9 mouse cellular contexts compared by ENCODE assay signal in genomic region chr13:89548203-89548740, GRCm38 (mm10). TPM values are rescaled to one million over a fixed set of nuclear protein-coding genes. Genes with fewer than 3 reads are reported as not detected.
A peak's percentile ranks its signal among the peaks of the same experiment; 100 is the strongest.
DNase-seq lines count a peak whose midpoint lies in the region; ATAC-seq and TF ChIP-seq lines count a peak whose summit lies in the region.
"Had no signal": no experiment of that assay in that cellular context is flagged by ENCODE, and none has a peak within 500 bp of the region (broad histone marks: within the 10 kb centered on the region; RNA-seq: fewer than 3 reads in every experiment).

No protein-coding gene starts in this region.

- H3K4me2 ChIP-seq in heart, postnatal 0 days (ENCODE audit: low read depth, low read length), result no peak overlapping the region
- no peak overlapping the region for H3K4me2 ChIP-seq in heart, embryonic 11.5 days

- 15% methylated on average over 2 of the region's 2 CpGs for WGBS in heart, postnatal 0 days
- WGBS in heart, embryonic 11.5 days (ENCODE audit: insufficient replicate concordance), result 28% methylated on average over 2 of the region's 2 CpGs

- H3K4me1 ChIP-seq in heart, postnatal 0 days (ENCODE audit: control insufficient read depth, insufficient read depth), result no peaks in the 10 kb centered on the region
- no peaks in the 10 kb centered on the region for H3K4me1 ChIP-seq in heart, embryonic 11.5 days (ENCODE audit: control insufficient read depth, insufficient read depth, low read length)

- H3K9ac ChIP-seq in heart, postnatal 0 days (replicated peaks; ENCODE audit: low read depth, low read length), result no peak overlapping the region
- H3K9ac ChIP-seq in heart, embryonic 11.5 days (ENCODE audit: low read depth, low read length), result no peak overlapping the region

- ATAC-seq in heart, postnatal 0 days (ENCODE audit: insufficient read depth, low read depth), result no peak
- no peak for ATAC-seq in heart, embryonic 11.5 days (replicated peaks; ENCODE audit: insufficient number of reproducible peaks, low FRiP score, low TSS enrichment)
- peak; percentile 53 for ATAC-seq in CD4-positive, CD25-positive, alpha-beta regulatory T cell, adult 4 months

- no peak overlapping the region for H3K27ac ChIP-seq in heart, postnatal 0 days (ENCODE audit: low read depth)
- no peak overlapping the region for H3K27ac ChIP-seq in heart, embryonic 11.5 days (ENCODE audit: low read depth, low read length)

- H3K9me3 ChIP-seq in heart, postnatal 0 days (replicated peaks; ENCODE audit: control insufficient read depth, low read length), result no peaks in the 10 kb centered on the region
- no peaks in the 10 kb centered on the region for H3K9me3 ChIP-seq in heart, embryonic 11.5 days (replicated peaks; ENCODE audit: control insufficient read depth, low read length)

- no peak for TF ChIP-seq EP300 in heart, postnatal 0 days (IDR thresholded peaks at IDR 0.05; ENCODE audit: low read depth)

- H3K4me3 ChIP-seq in heart, postnatal 0 days (ENCODE audit: low read depth, low read length), result no peak overlapping the region
- H3K4me3 ChIP-seq in heart, embryonic 11.5 days (ENCODE audit: low read depth, low read length), result no peak overlapping the region

- peak; percentile 60 for TF ChIP-seq CTCF in heart, postnatal 0 days (IDR thresholded peaks at IDR 0.05; ENCODE audit: low read depth)

- no peaks in the 10 kb centered on the region for H3K27me3 ChIP-seq in heart, postnatal 0 days (ENCODE audit: control insufficient read depth, insufficient read depth, low read length)
- no peaks in the 10 kb centered on the region for H3K27me3 ChIP-seq in heart, embryonic 11.5 days (ENCODE audit: control insufficient read depth, insufficient read depth, low read length)

- no peaks in the 10 kb centered on the region for H3K36me3 ChIP-seq in heart, postnatal 0 days (replicated peaks; ENCODE audit: control insufficient read depth, insufficient read depth, low read length)
- H3K36me3 ChIP-seq in heart, embryonic 11.5 days (ENCODE audit: control insufficient read depth, insufficient read depth, low read length), result no peaks in the 10 kb centered on the region

- DNase-seq in heart, postnatal 0 days (ENCODE audit: low spot score), result no peak
- DNase-seq in adrenal gland, postnatal 25 days, result peak; percentile 65
- DNase-seq in gastrocnemius, postnatal 10 days, result peak; percentile 64
- peak; percentile 11 for DNase-seq in layer of hippocampus, adult 9-11 months
- peak; percentile 54 for DNase-seq in mesoderm, embryonic 11.5 days (ENCODE audit: low read depth, low spot score)
- DNase-seq in urinary bladder, postnatal 36 days (ENCODE audit: low spot score in 2 of 2), result peak; percentile 51 to 54

RNA-seq across cellular contexts. Expression of gene Hapln1, which starts 8.7 kb away (rescaled TPM):
- total RNA-seq in heart, postnatal 0 days (2014; rRNA removed; ENCODE audit: low replicate concordance), result 0.04 and 0.46 TPM in 2 replicates
- 0.64 and 0.78 TPM in 2 replicates for polyA plus RNA-seq in heart, postnatal 0 days (2015; fragmentation: Nextera tagmentation; extraction: Ambion mirVana)
- 62.0 and 86.9 TPM in 2 replicates for polyA plus RNA-seq in heart, embryonic 11.5 days (2014; fragmentation: Nextera tagmentation; extraction: Ambion mirVana)
- not detected for polyA plus RNA-seq in CD4-positive, CD25-positive, alpha-beta regulatory T cell, adult 4 months (2017; shearing (Covaris generic))
- total RNA-seq in adrenal gland, postnatal 25 days (2021), result 5.3 and 5.7 TPM in 2 replicates
- total RNA-seq in gastrocnemius, postnatal 10 days (2021), result 1 to 10 TPM in 1 of 2 experiments, under 1 TPM in 1; 0.92 to 2.3 TPM
- polyA plus RNA-seq: small intestine, adult 2 months had no signal
